Mouse (Mus musculus): ENCODE measurements around the gene Etfb. TPM values are rescaled to one million over a fixed set of nuclear protein-coding genes. Genes with fewer than 3 reads are reported as not detected.

Etfb gene
- polyA plus RNA-seq, 1 experiment, result 79.7 TPM

DNA sequence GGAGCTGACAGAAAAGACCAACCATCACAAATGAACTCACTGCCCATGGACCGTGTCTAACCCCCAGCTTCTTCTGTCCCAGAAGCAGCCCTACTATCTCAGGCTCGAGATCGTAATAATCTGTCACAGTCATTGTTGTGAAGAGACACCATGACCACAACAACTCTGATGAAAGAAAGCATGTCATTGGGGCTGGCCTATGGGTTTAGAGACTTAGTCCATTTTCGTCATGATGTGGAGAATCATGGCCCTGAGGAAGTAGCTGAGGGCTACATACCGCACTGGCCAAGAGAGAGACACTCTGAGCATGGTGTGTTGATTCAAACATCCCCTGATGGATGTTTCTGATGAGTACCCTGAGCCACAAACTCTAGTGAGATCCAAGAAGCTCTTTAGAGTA, 9.2 kb upstream of the Etfb start:
- peaks cover 9% of the 10 kb centered on the region for H3K4me1 ChIP-seq (replicated peaks; ENCODE audit: control insufficient read depth, insufficient read depth, low read length)
- WGBS, result 91% methylated on average over 5 of the region's 5 CpGs
- DNase-seq, result no peak
- no peaks in the 10 kb centered on the region for H3K36me3 ChIP-seq (ENCODE audit: control insufficient read depth, insufficient read depth, low read length)
- no peak for TF ChIP-seq CTCF (IDR thresholded peaks at IDR 0.05; ENCODE audit: borderline replicate concordance, control insufficient read depth, extremely low read depth, insufficient read depth, low read length, poor library complexity)
- no peak for TF ChIP-seq POLR2A (IDR thresholded peaks at IDR 0.05; ENCODE audit: control insufficient read depth, extremely low read depth, insufficient read depth, low read length, poor library complexity)
- H3K27me3 ChIP-seq (ENCODE audit: control insufficient read depth, insufficient read depth, low read length), result no peaks in the 10 kb centered on the region
- no peak overlapping the region for H3K4me3 ChIP-seq (ENCODE audit: control insufficient read depth, insufficient read depth, low read length)
- no peak overlapping the region for H3K27ac ChIP-seq (ENCODE audit: control insufficient read depth, insufficient read depth, low read length)

DNA sequence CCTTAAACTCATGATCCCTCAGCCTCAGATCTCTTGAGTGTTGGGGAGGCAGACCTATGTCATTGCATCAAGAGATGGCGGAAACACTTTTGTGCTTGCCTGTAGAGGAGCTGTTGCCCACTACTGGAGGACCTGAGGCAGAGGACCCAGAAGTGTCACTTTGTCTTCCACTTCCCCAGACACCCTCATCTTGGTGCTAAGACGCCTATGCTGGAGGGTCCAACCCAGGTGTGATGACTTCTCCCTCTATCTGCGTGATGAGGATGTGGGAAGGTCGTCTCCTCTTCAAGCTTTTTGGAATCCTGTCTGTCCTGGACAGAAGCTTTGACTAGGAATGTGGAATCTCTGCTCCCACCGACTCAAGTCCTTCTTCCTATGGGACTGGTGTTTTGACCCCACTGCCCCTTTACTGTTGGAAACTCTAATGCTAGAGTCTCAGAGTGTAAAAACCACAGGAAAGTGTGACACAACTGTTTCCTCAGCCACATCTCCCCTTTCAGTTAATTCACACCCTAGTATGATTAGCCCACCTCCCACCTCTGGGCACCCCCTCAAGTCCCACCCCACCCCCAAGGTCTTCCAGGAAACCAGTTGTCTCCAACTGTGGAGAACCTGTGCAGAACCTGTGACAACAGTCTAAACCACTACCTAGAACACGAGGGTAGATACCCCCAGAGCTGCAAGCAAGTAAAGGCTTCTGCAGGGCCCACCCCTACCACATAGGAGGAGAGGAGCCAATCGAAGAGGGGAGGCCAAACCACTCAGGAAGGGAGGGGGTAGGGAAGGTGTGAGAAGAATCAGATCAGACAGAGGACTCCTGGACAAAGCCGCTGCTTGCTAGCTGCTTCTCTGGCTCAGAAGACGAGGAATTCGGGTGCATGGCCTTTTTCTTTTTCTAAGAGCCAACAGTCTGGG, 7.3 kb upstream of the Etfb start, which contains the start of gene Nkg7:
Gene Nkg7, plus strand, starts transcription at position 733 of the 915 bp plus-strand sequence.
- Histone ChIP-seq H3K4me1 (replicated peaks; ENCODE audit: control insufficient read depth, insufficient read depth, low read length) (peaks cover 9% of the 10 kb centered on the region), H3K27me3 (ENCODE audit: control insufficient read depth, insufficient read depth, low read length) (no peaks in the 10 kb centered on the region), H3K27ac (ENCODE audit: control insufficient read depth, insufficient read depth, low read length) (peak within 1 kb of the TSS; percentile 54; the same call in 1 of the 2 replicates), H3K4me3 (ENCODE audit: control insufficient read depth, insufficient read depth, low read length) (peak within 1 kb of the TSS; percentile 20), H3K36me3 (ENCODE audit: control insufficient read depth, insufficient read depth, low read length) (no peaks in the 10 kb centered on the region)
- TF ChIP-seq POLR2A (IDR thresholded peaks at IDR 0.05; ENCODE audit: control insufficient read depth, extremely low read depth, insufficient read depth, low read length, poor library complexity) (no peak), CTCF (IDR thresholded peaks at IDR 0.05; ENCODE audit: borderline replicate concordance, control insufficient read depth, extremely low read depth, insufficient read depth, low read length, poor library complexity) (no peak)
- whole genome bisulfite sequencing, result 18% methylated on average over 10 of the region's 10 CpGs
- DNase-seq, result no peak

DNA sequence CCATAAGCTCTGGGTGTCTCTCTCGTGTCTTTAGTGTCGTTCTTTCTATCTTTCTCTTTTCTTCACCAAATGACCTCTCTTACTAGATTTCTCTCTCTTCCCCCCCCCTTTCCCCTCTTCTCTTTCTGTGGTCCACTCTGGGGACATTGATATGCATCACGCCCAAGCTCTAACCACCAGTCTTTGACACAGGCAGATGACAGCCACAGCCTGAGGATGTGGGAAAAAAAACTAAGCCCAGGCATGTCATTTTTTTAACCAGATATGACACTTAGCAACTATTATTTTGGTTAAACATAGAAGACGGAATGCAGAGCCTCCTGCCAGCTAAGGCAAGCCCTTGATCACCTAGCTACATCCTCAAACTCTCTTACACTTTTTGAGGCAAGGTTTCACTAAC, 5.3 kb upstream of the Etfb start:
- no peak for DNase-seq
- H3K27ac ChIP-seq (ENCODE audit: control insufficient read depth, insufficient read depth, low read length), result no peak overlapping the region
- H3K36me3 ChIP-seq (ENCODE audit: control insufficient read depth, insufficient read depth, low read length), result no peaks in the 10 kb centered on the region
- no peak overlapping the region for H3K4me3 ChIP-seq (ENCODE audit: control insufficient read depth, insufficient read depth, low read length)
- 7% methylated on average over 4 of the region's 4 CpGs for WGBS
- no peak for TF ChIP-seq CTCF (IDR thresholded peaks at IDR 0.05; ENCODE audit: borderline replicate concordance, control insufficient read depth, extremely low read depth, insufficient read depth, low read length, poor library complexity)
- no peak for TF ChIP-seq POLR2A (IDR thresholded peaks at IDR 0.05; ENCODE audit: control insufficient read depth, extremely low read depth, insufficient read depth, low read length, poor library complexity)
- H3K4me1 ChIP-seq (replicated peaks; ENCODE audit: control insufficient read depth, insufficient read depth, low read length), result peaks cover 22% of the 10 kb centered on the region
- no peaks in the 10 kb centered on the region for H3K27me3 ChIP-seq (ENCODE audit: control insufficient read depth, insufficient read depth, low read length)

DNA sequence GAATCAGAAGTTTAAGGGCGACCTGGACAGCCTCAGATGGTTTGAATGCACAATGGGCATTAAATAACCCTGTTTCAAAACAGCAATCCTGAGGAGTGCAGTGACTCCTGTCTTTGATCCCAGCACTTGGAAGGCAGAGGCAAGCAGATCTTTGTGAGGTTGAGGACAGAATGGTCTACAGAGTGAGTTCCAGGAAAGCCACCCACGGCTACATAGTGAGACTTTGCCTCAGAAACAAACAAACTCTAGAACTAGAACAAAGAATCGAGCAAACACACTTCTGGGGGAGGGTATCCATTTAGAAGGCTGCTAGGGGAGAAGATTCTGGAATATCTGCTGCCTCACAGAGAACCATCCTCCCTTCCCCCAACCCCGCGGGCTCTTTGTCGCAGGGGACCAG, 3.4 kb upstream of the Etfb start, which contains the start of gene Cldnd2:
Gene Cldnd2, plus strand, starts transcription at position 301 of the 400 bp plus-strand sequence.
- H3K4me1 ChIP-seq (replicated peaks; ENCODE audit: control insufficient read depth, insufficient read depth, low read length), result peaks cover 28% of the 10 kb centered on the region
- H3K27me3 ChIP-seq (ENCODE audit: control insufficient read depth, insufficient read depth, low read length), result no peaks in the 10 kb centered on the region
- TF ChIP-seq CTCF (IDR thresholded peaks at IDR 0.05; ENCODE audit: borderline replicate concordance, control insufficient read depth, extremely low read depth, insufficient read depth, low read length, poor library complexity) (no peak), POLR2A (IDR thresholded peaks at IDR 0.05; ENCODE audit: control insufficient read depth, extremely low read depth, insufficient read depth, low read length, poor library complexity) (no peak)
- H3K36me3 ChIP-seq (ENCODE audit: control insufficient read depth, insufficient read depth, low read length), result no peaks in the 10 kb centered on the region
- H3K4me3 ChIP-seq (ENCODE audit: control insufficient read depth, insufficient read depth, low read length), result no peak within 1 kb of the TSS
- no peak within 1 kb of the TSS for H3K27ac ChIP-seq (ENCODE audit: control insufficient read depth, insufficient read depth, low read length)
- 85% methylated on average over 6 of the region's 6 CpGs for WGBS
- DNase-seq, result no peak

DNA sequence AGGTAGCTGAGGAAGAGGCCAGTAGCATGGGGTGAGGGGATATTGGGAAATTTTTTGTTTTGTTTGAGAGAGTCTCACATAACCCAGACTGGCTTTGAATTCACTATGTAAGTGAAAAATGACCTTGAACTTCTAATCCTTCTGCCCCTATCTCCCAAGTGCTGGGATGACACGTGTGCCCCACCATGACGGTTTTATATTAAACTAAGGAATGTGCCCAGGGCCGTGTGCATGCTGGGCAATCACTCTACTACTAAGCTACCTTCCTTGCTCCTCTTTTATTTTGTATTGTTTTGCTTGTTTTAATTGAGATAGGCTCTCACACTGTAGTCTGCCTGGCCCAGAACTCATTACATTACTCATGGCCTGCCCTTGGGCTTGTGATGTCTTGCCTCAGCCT, 2.8 kb upstream of the Etfb start:
- no peak overlapping the region for H3K4me3 ChIP-seq (ENCODE audit: control insufficient read depth, insufficient read depth, low read length)
- H3K4me1 ChIP-seq (replicated peaks; ENCODE audit: control insufficient read depth, insufficient read depth, low read length), result peaks cover 28% of the 10 kb centered on the region
- no peak for DNase-seq
- H3K27me3 ChIP-seq (ENCODE audit: control insufficient read depth, insufficient read depth, low read length), result no peaks in the 10 kb centered on the region
- H3K27ac ChIP-seq (ENCODE audit: control insufficient read depth, insufficient read depth, low read length), result no peak overlapping the region
- H3K36me3 ChIP-seq (ENCODE audit: control insufficient read depth, insufficient read depth, low read length), result no peaks in the 10 kb centered on the region
- TF ChIP-seq POLR2A (IDR thresholded peaks at IDR 0.05; ENCODE audit: control insufficient read depth, extremely low read depth, insufficient read depth, low read length, poor library complexity) (no peak), CTCF (IDR thresholded peaks at IDR 0.05; ENCODE audit: borderline replicate concordance, control insufficient read depth, extremely low read depth, insufficient read depth, low read length, poor library complexity) (no peak)
- 96% methylated on average over 3 of the region's 3 CpGs for WGBS

DNA sequence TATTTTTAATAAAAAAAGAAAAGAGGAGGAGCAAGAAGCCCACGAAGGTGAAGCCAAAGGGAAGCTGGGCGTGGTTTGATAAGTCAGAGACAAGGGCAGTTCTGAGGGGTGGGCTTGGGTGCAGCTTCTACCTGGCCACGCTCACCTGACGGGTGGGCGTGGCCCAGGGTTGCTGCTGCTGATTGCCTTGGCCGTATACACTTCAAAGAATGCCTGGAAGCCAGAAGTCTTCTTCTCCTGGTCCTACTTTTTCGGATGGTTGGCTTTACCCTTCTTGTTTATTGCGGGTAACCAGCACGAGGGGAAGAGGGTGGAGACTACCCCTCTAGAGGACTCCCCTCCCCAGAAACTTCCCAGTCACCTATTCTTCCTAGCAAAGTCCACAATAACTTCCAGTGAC, 1.2 kb upstream of the Etfb start:
- Histone ChIP-seq H3K27me3 (ENCODE audit: control insufficient read depth, insufficient read depth, low read length) (no peaks in the 10 kb centered on the region), H3K4me1 (replicated peaks; ENCODE audit: control insufficient read depth, insufficient read depth, low read length) (peaks cover 24% of the 10 kb centered on the region), H3K27ac (ENCODE audit: control insufficient read depth, insufficient read depth, low read length) (no peak overlapping the region; the same call in 1 of the 2 replicates), H3K36me3 (ENCODE audit: control insufficient read depth, insufficient read depth, low read length) (no peaks in the 10 kb centered on the region), H3K4me3 (ENCODE audit: control insufficient read depth, insufficient read depth, low read length) (peak overlapping the region; percentile 74)
- WGBS, result 7% methylated on average over 9 of the region's 9 CpGs
- DNase-seq, result no peak
- TF ChIP-seq POLR2A (IDR thresholded peaks at IDR 0.05; ENCODE audit: control insufficient read depth, extremely low read depth, insufficient read depth, low read length, poor library complexity) (no peak), CTCF (IDR thresholded peaks at IDR 0.05; ENCODE audit: borderline replicate concordance, control insufficient read depth, extremely low read depth, insufficient read depth, low read length, poor library complexity) (no peak)
